Comparison of ENCODE assay signal across 8 mouse cellular contexts in genomic region chr7:19093174-19093521, GRCm38 (mm10). TPM values are rescaled to one million over a fixed set of nuclear protein-coding genes. Genes with fewer than 3 reads are reported as not detected.
DNase-seq lines count a peak whose midpoint lies in the region; ATAC-seq and TF ChIP-seq lines count a peak whose summit lies in the region.

No protein-coding gene starts in this region.

- ATAC-seq in forebrain, embryonic 13.5 days = peak; percentile 53
- ATAC-seq in neural tube, embryonic 15.5 days (ENCODE audit: low FRiP score) = peak; percentile 42

- intact Hi-C loops in heart, postnatal 14 days (cut with DNase I) = loop anchor here (1.0 kb wide), 1 partner anchor 24 kb away; no protein-coding TSS in a partner anchor

- peak overlapping the region; percentile 83 for H3K4me3 ChIP-seq in E14TG2a.4 (replicated peaks; ENCODE audit: low read length)
- peak overlapping the region; percentile 66 for H3K4me3 ChIP-seq in forebrain, embryonic 13.5 days
- peak overlapping the region; percentile 42 for H3K4me3 ChIP-seq in lung, adult 2 months (replicated peaks; ENCODE audit: extremely low read depth, low read depth, low read length)
- peak overlapping the region; percentile 54 for H3K4me3 ChIP-seq in neural tube, embryonic 15.5 days (replicated peaks)

- no peaks in the 10 kb centered on the region for H3K9me3 ChIP-seq in E14TG2a.4 (ENCODE audit: low read length)
- no peaks in the 10 kb centered on the region for H3K9me3 ChIP-seq in forebrain, embryonic 13.5 days (replicated peaks)
- no peaks in the 10 kb centered on the region for H3K9me3 ChIP-seq in neural tube, embryonic 15.5 days (replicated peaks)

- peak overlapping the region; percentile 77 for H3K27ac ChIP-seq in forebrain, embryonic 13.5 days
- H3K27ac ChIP-seq in neural tube, embryonic 15.5 days (replicated peaks) = peak overlapping the region; percentile 86

- peak; percentile 67 for DNase-seq in brain, adult 2 months (ENCODE audit: low read depth, low spot score)
- DNase-seq in heart, postnatal 14 days = peak; percentile 88 to 92
- peak; percentile 92 to 95 for DNase-seq in kidney, postnatal 4 days
- peak; percentile 89 for DNase-seq in lung, adult 2 months
- DNase-seq in thymus, adult 18-20 months = peak; percentile 81 to 82

- peaks cover 57% of the 10 kb centered on the region for H3K27me3 ChIP-seq in E14TG2a.4 (ENCODE audit: insufficient read depth, low read length)
- H3K27me3 ChIP-seq in forebrain, embryonic 13.5 days = peaks cover 19% of the 10 kb centered on the region
- peaks cover 44% of the 10 kb centered on the region for H3K27me3 ChIP-seq in neural tube, embryonic 15.5 days (replicated peaks)

- peak; percentile 47 for TF ChIP-seq CTCF in E14TG2a.4 (conservative IDR thresholded peaks at IDR 0.05; ENCODE audit: low read length)
- peak; percentile 65 for TF ChIP-seq CTCF in lung, adult 2 months (IDR thresholded peaks at IDR 0.05; ENCODE audit: insufficient read depth, low read length)

- H3K4me2 ChIP-seq in forebrain, embryonic 13.5 days = peak overlapping the region; percentile 99
- peak overlapping the region; percentile 98 for H3K4me2 ChIP-seq in neural tube, embryonic 15.5 days

- H3K4me1 ChIP-seq in E14TG2a.4 (replicated peaks; ENCODE audit: low read depth, low read length) = peaks cover 70% of the 10 kb centered on the region
- H3K4me1 ChIP-seq in forebrain, embryonic 13.5 days = peaks cover 60% of the 10 kb centered on the region
- peaks cover 4% of the 10 kb centered on the region; the same call in 1 of the 2 replicates for H3K4me1 ChIP-seq in lung, adult 2 months (ENCODE audit: control insufficient read depth, insufficient read depth, low read length)
- H3K4me1 ChIP-seq in neural tube, embryonic 15.5 days = peaks cover 58% of the 10 kb centered on the region

- no peak for TF ChIP-seq POLR2A in lung, adult 2 months (IDR thresholded peaks at IDR 0.05; ENCODE audit: borderline replicate concordance, extremely low read depth, low read depth, low read length)

- H3K36me3 ChIP-seq in E14TG2a.4 (ENCODE audit: insufficient read depth, low read length) = peaks cover 39% of the 10 kb centered on the region
- peaks cover 44% of the 10 kb centered on the region for H3K36me3 ChIP-seq in forebrain, embryonic 13.5 days (ENCODE audit: poor library complexity, severe bottlenecking)
- H3K36me3 ChIP-seq in neural tube, embryonic 15.5 days = peaks cover 21% of the 10 kb centered on the region

- H3K9ac ChIP-seq in forebrain, embryonic 13.5 days = peak overlapping the region; percentile 45; the same call in 1 of the 2 replicates
- H3K9ac ChIP-seq in neural tube, embryonic 15.5 days (replicated peaks) = no peak overlapping the region; the same call in 1 of the 2 replicates

- WGBS in forebrain, embryonic 13.5 days = under 1% methylated on average over 14 of the region's 15 CpGs
- WGBS in lung, adult 2 months = under 1% methylated on average over 14 of the region's 15 CpGs
- under 1% methylated on average over 15 of the region's 15 CpGs for WGBS in neural tube, embryonic 15.5 days

RNA-seq across cellular contexts. Expression of gene Six5, which starts 1.2 kb away (rescaled TPM):
- 3.5 and 4.1 TPM in 2 replicates for polyA plus RNA-seq in forebrain, embryonic 13.5 days (2015; fragmentation: Nextera tagmentation; extraction: Ambion mirVana)
- total RNA-seq in heart, postnatal 14 days (2021) = 1 to 10 TPM; 9.0 to 9.1 TPM
- polyA plus RNA-seq in lung, adult 2 months (2012; rRNA removed) = 39.6 and 47.2 TPM in 2 replicates
- 1.8 and 3.1 TPM in 2 replicates for polyA plus RNA-seq in neural tube, embryonic 15.5 days (2015; fragmentation: Nextera tagmentation; extraction: Ambion mirVana)

RNA-seq across cellular contexts. Expression of gene Dmpk, which starts 9.5 kb away (rescaled TPM):
- 8.3 and 9.4 TPM in 2 replicates for polyA plus RNA-seq in forebrain, embryonic 13.5 days (2015; fragmentation: Nextera tagmentation; extraction: Ambion mirVana)
- total RNA-seq in heart, postnatal 14 days (2021) = 100 to 1,000 TPM; 473 to 516 TPM
- 209 and 259 TPM in 2 replicates for polyA plus RNA-seq in lung, adult 2 months (2012; rRNA removed)
- 10.0 and 14.9 TPM in 2 replicates for polyA plus RNA-seq in neural tube, embryonic 15.5 days (2015; fragmentation: Nextera tagmentation; extraction: Ambion mirVana)

RNA-seq across cellular contexts. Expression of gene Dmwd, which starts 17.1 kb away (rescaled TPM):
- 20.6 and 22.6 TPM in 2 replicates for polyA plus RNA-seq in forebrain, embryonic 13.5 days (2015; fragmentation: Nextera tagmentation; extraction: Ambion mirVana)
- total RNA-seq in heart, postnatal 14 days (2021) = 10 to 100 TPM; 42.1 to 45.1 TPM
- polyA plus RNA-seq in lung, adult 2 months (2012; rRNA removed) = 94.6 and 101 TPM in 2 replicates
- polyA plus RNA-seq in neural tube, embryonic 15.5 days (2015; fragmentation: Nextera tagmentation; extraction: Ambion mirVana) = 30.3 and 35.8 TPM in 2 replicates

RNA-seq across cellular contexts. Expression of gene Gm4969, which starts 25.0 kb away (rescaled TPM):
- polyA plus RNA-seq in forebrain, embryonic 13.5 days (2015; fragmentation: Nextera tagmentation; extraction: Ambion mirVana) = 1.2 and 1.4 TPM in 2 replicates
- under 1 TPM in 1 of 2 experiments, not detected in 1; 0.12 TPM for total RNA-seq in heart, postnatal 14 days (2021)
- polyA plus RNA-seq in lung, adult 2 months (2012; rRNA removed) = not detected in 2 replicates
- polyA plus RNA-seq in neural tube, embryonic 15.5 days (2015; fragmentation: Nextera tagmentation; extraction: Ambion mirVana) = 7.5 and 8.2 TPM in 2 replicates

RNA-seq across cellular contexts. Expression of gene Fbxo46, which starts 26.5 kb away (rescaled TPM):
- 19.1 and 22.2 TPM in 2 replicates for polyA plus RNA-seq in forebrain, embryonic 13.5 days (2015; fragmentation: Nextera tagmentation; extraction: Ambion mirVana)
- total RNA-seq in heart, postnatal 14 days (2021) = 1 to 10 TPM; 5.7 to 6.6 TPM
- polyA plus RNA-seq in lung, adult 2 months (2012; rRNA removed) = 10.7 and 12.3 TPM in 2 replicates
- 15.5 and 17.0 TPM in 2 replicates for polyA plus RNA-seq in neural tube, embryonic 15.5 days (2015; fragmentation: Nextera tagmentation; extraction: Ambion mirVana)

Comparison
In these comparisons a context has a peak if more than half of its experiments do, and no peak if none do; other contexts are left out.
1. Peak in every context shown above with its lines: DNase-seq, ATAC-seq, H3K4me3 ChIP-seq and H3K27ac ChIP-seq.
2. RNA of gene Dmpk, which starts 9.5 kb away (polyA plus RNA-seq): 209 to 259 TPM in lung, adult 2 months; 10.0 to 14.9 TPM in neural tube, embryonic 15.5 days and 8.3 to 9.4 TPM in forebrain, embryonic 13.5 days; every median in the first group is over 10 times any median in the second.